ENCODE assay signal across 8 mouse cellular contexts in genomic region chr1:43467656-43468055, GRCm38 (mm10). TPM values are rescaled to one million over a fixed set of nuclear protein-coding genes. Genes with fewer than 3 reads are reported as not detected.
DNase-seq lines count a peak whose midpoint lies in the region; ATAC-seq and TF ChIP-seq lines count a peak whose summit lies in the region.

No protein-coding gene starts in this region.

- H3K36me3 ChIP-seq in hindbrain, postnatal 0 days (ENCODE audit: insufficient read depth, low read length), result no peaks in the 10 kb centered on the region
- H3K36me3 ChIP-seq in hindbrain, embryonic 11.5 days (ENCODE audit: control insufficient read depth, insufficient read depth, low read length), result no peaks in the 10 kb centered on the region
- 0 out of 2 replicates have a peak, but pooled peaks cover 2% of the 10 kb centered on the region for H3K36me3 ChIP-seq in midbrain, embryonic 11.5 days (ENCODE audit: control insufficient read depth, insufficient read depth, low read length)

- 73% methylated on average over 8 of the region's 8 CpGs for WGBS in hindbrain, postnatal 0 days
- WGBS in hindbrain, embryonic 11.5 days, result 95% methylated on average over 8 of the region's 8 CpGs
- WGBS in midbrain, embryonic 11.5 days, result 94% methylated on average over 8 of the region's 8 CpGs

- H3K4me3 ChIP-seq in hindbrain, postnatal 0 days (ENCODE audit: low read length), result no peak overlapping the region
- H3K4me3 ChIP-seq in hindbrain, embryonic 11.5 days (ENCODE audit: low read depth, low read length), result no peak overlapping the region
- no peak overlapping the region for H3K4me3 ChIP-seq in midbrain, embryonic 11.5 days (ENCODE audit: low read depth, low read length)

- H3K9ac ChIP-seq in hindbrain, postnatal 0 days (replicated peaks; ENCODE audit: low read length), result no peak overlapping the region
- no peak overlapping the region for H3K9ac ChIP-seq in hindbrain, embryonic 11.5 days (ENCODE audit: low read depth, low read length)
- H3K9ac ChIP-seq in midbrain, embryonic 11.5 days (ENCODE audit: low read length), result no peak overlapping the region

- no peak overlapping the region for H3K4me2 ChIP-seq in hindbrain, postnatal 0 days (ENCODE audit: low read depth, low read length)
- no peak overlapping the region for H3K4me2 ChIP-seq in hindbrain, embryonic 11.5 days (replicated peaks; ENCODE audit: low read depth, low read length)
- H3K4me2 ChIP-seq in midbrain, embryonic 11.5 days, result no peak overlapping the region

- 0 out of 2 replicates have a peak, but pooled peaks cover 5% of the 10 kb centered on the region for H3K4me1 ChIP-seq in hindbrain, postnatal 0 days (ENCODE audit: insufficient read depth, low read length)
- no peaks in the 10 kb centered on the region for H3K4me1 ChIP-seq in hindbrain, embryonic 11.5 days (replicated peaks; ENCODE audit: control insufficient read depth, insufficient read depth, low read length)
- no peaks in the 10 kb centered on the region for H3K4me1 ChIP-seq in midbrain, embryonic 11.5 days (ENCODE audit: control insufficient read depth, insufficient read depth, low read length)

- no peak for TF ChIP-seq CTCF in hindbrain, postnatal 0 days (IDR thresholded peaks at IDR 0.05; ENCODE audit: low read depth)

- 0 out of 2 replicates have a peak, but pooled peaks have one; percentile 27 for ATAC-seq in hindbrain, postnatal 0 days
- ATAC-seq in hindbrain, embryonic 11.5 days (ENCODE audit: low FRiP score), result no peak
- ATAC-seq in megakaryocyte, adult 5-6 weeks (ENCODE audit: poor library complexity, severe bottlenecking), result peak; percentile 30
- ATAC-seq in midbrain, embryonic 11.5 days (ENCODE audit: low FRiP score), result no peak

- no peak for DNase-seq in hindbrain, postnatal 0 days (ENCODE audit: low spot score)
- DNase-seq in hindbrain, embryonic 11.5 days (ENCODE audit: low spot score), result no peak
- DNase-seq in NIH3T3 (ENCODE audit: low read depth), result peak; percentile 15
- peak; percentile 45 to 50 for DNase-seq in cerebellum, postnatal 10 days
- DNase-seq in midbrain, embryonic 11.5 days (ENCODE audit: low spot score, missing footprints), result no peak
- no peak for DNase-seq in layer of hippocampus, postnatal 10 days (ENCODE audit: low spot score in 2 of 2)
- no peak for DNase-seq in urinary bladder, adult 2 months (ENCODE audit: low spot score)

- no peaks in the 10 kb centered on the region for H3K27me3 ChIP-seq in hindbrain, postnatal 0 days (ENCODE audit: insufficient read depth, low read length)
- H3K27me3 ChIP-seq in hindbrain, embryonic 11.5 days (ENCODE audit: control insufficient read depth, insufficient read depth, low read length), result no peaks in the 10 kb centered on the region
- no peaks in the 10 kb centered on the region for H3K27me3 ChIP-seq in midbrain, embryonic 11.5 days (ENCODE audit: control insufficient read depth, insufficient read depth, low read length)

- H3K9me3 ChIP-seq in hindbrain, postnatal 0 days (ENCODE audit: low read length), result no peaks in the 10 kb centered on the region
- no peaks in the 10 kb centered on the region for H3K9me3 ChIP-seq in hindbrain, embryonic 11.5 days (ENCODE audit: control insufficient read depth, low read length)
- H3K9me3 ChIP-seq in midbrain, embryonic 11.5 days (ENCODE audit: control insufficient read depth, low read length), result no peaks in the 10 kb centered on the region

- H3K27ac ChIP-seq in hindbrain, postnatal 0 days, result no peak overlapping the region
- H3K27ac ChIP-seq in hindbrain, embryonic 11.5 days (ENCODE audit: low read depth, low read length), result no peak overlapping the region
- H3K27ac ChIP-seq in midbrain, embryonic 11.5 days (ENCODE audit: low read depth, low read length), result no peak overlapping the region

RNA-seq across cellular contexts. Expression of gene Nck2, which starts 23.3 kb away (rescaled TPM):
- total RNA-seq in hindbrain, postnatal 0 days (2014; rRNA removed), result 65.1 and 65.6 TPM in 2 replicates
- 28.9 and 32.2 TPM in 2 replicates for polyA plus RNA-seq in hindbrain, postnatal 0 days (2015; fragmentation: Nextera tagmentation; extraction: Ambion mirVana)
- 31.9 and 35.5 TPM in 2 replicates for polyA plus RNA-seq in hindbrain, embryonic 11.5 days (2014; fragmentation: Nextera tagmentation; extraction: Ambion mirVana)
- 2.9 and 3.0 TPM in 2 replicates for total RNA-seq in megakaryocyte, adult 5-6 weeks (2015)
- 4.5 and 5.4 TPM in 2 replicates for total RNA-seq in megakaryocyte, adult 5-6 weeks (2017)
- 30.2 and 33.6 TPM in 2 replicates for polyA plus RNA-seq in midbrain, embryonic 11.5 days (2014; fragmentation: Nextera tagmentation; extraction: Ambion mirVana)
- total RNA-seq in layer of hippocampus, postnatal 10 days (2021), result 10 to 100 TPM; 48.6 to 49.3 TPM
- 30.4 and 32.4 TPM in 2 replicates for polyA plus RNA-seq in urinary bladder, adult 2 months (2012; rRNA removed)

Comparison
In these comparisons a context has a peak if more than half of its experiments do, and no peak if none do; other contexts are left out.
1. ATAC-seq: peak in hindbrain, postnatal 0 days (single experiment) and megakaryocyte, adult 5-6 weeks (single experiment); none in hindbrain, embryonic 11.5 days (single experiment) and midbrain, embryonic 11.5 days (single experiment).
2. DNase-seq: peak in NIH3T3 (single experiment) and cerebellum, postnatal 10 days (2 of 2); none in hindbrain, postnatal 0 days (single experiment), hindbrain, embryonic 11.5 days (single experiment), midbrain, embryonic 11.5 days (single experiment), layer of hippocampus, postnatal 10 days (0 of 2) and urinary bladder, adult 2 months (single experiment).